Mouse (Mus musculus) duodenum, adult 2 months (tissue): ENCODE measurements around the gene Adipor2. TPM values are rescaled to one million over a fixed set of nuclear protein-coding genes. Genes with fewer than 3 reads are reported as not detected.

ENCODE experiments used
- polyA plus RNA-seq: library from polyadenylated mRNA; depleted of rRNA; stranded (reverse); fragments of >200 nt; gene quantifications from 2 replicates; pipeline ENCODE4 v1.2.3, GENCODE M21; 2012; ENCODE audit warnings: low replicate concordance; rRNA removed

Adipor2 gene
- polyA plus RNA-seq, result 88.2 and 96.2 TPM in 2 replicates

DNA sequence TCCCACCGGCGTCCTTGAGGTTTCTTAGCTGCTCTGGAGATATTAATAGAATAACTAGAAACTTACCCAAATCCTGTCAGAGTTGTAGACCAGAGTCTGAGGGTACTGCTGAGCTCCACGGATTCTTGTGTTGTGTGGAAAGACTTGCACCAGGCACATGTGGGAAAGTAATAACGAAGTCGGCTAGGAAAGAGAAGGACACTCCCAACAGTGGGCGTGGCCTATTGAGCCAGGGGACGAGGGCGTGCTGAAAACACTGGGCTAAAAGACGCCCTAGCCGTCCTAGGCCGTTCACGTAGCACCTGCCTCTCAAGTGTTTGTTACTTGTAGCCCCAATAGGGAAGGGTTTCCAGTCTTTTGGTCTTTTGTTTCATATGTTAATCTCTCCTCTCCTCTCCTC is at the start of gene Adipor2:
Gene Adipor2 (minus strand): TSS at position 351 of the 400 bp plus-strand sequence.

GRCm38 (mm10) chr6:119330506-119330905 is 87.0 kb downstream of the Adipor2 start, which contains the start of gene Lrtm2:
Lrtm2 (minus strand) TSS chr6:119330766.

Other genes starting within 250 kb of the Adipor2 start
- 8.5 and 11.5 TPM in 2 replicates for gene Dcp1b, start 242.5 kb downstream of the Adipor2 start, polyA plus RNA-seq
- 1.5 and 2.8 TPM in 2 replicates for gene Cacna1c, start 221.3 kb downstream of the Adipor2 start, polyA plus RNA-seq
- 0.02 TPM in 1 of 2 replicates, not detected in the other for gene Cacna2d4, start 181.2 kb downstream of the Adipor2 start, polyA plus RNA-seq
- 0.05 TPM in 2 replicates for gene Lrtm2, start 86.9 kb downstream of the Adipor2 start, polyA plus RNA-seq
- 64.5 and 88.5 TPM in 2 replicates for gene Fbxl14, start 62.0 kb upstream of the Adipor2 start, polyA plus RNA-seq
- 1.9 and 2.8 TPM in 2 replicates for gene Wnt5b, start 126.6 kb upstream of the Adipor2 start, polyA plus RNA-seq